Mouse (Mus musculus) inflammation-experienced regulatory T-cells, adult 6 months (primary cell): ENCODE results near the gene Ccnk. TPM values are rescaled to one million over a fixed set of nuclear protein-coding genes. Genes with fewer than 3 reads are reported as not detected.

ENCODE experiments used
- ATAC-seq: one replicate; pipeline ENCODE4 v1.8.0; 2017
- polyA plus RNA-seq, 3 experiments: library from polyadenylated mRNA; unstranded; fragments of 100-300 nt; shearing (Covaris generic); gene quantifications; one replicate each; pipeline ENCODE4 v1.2.1; 2017

The Ccnk gene
- polyA plus RNA-seq, 3 experiments from 2014 or later, result 3.9 to 6.3 (median 5.2) TPM

- ATAC-seq, result no peak
These were observed 69.6 kb downstream of the Ccnk start for GRCm38 (mm10) chr12:108249019-108249418.

DNA sequence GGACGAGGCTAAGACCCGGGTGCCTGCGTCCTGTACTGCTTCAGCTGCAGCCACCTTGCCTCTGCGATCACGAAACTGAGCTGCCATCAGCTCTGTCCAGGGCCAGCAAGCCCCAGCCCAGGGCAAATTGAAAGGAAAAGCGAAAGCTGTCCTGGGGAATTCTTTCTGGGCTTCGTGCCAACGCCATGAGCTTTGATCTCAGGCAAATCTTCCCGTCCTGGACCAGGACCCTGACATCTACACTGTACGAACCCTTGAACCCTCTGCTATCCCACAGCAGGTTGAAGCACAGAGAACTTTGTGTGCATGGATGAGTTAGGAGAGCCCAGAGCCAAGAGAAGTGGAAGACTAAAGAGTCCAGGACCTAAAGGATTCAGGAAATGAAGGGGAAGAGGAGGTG is 70.1 kb downstream of the Ccnk start:
- no peak for ATAC-seq

DNA sequence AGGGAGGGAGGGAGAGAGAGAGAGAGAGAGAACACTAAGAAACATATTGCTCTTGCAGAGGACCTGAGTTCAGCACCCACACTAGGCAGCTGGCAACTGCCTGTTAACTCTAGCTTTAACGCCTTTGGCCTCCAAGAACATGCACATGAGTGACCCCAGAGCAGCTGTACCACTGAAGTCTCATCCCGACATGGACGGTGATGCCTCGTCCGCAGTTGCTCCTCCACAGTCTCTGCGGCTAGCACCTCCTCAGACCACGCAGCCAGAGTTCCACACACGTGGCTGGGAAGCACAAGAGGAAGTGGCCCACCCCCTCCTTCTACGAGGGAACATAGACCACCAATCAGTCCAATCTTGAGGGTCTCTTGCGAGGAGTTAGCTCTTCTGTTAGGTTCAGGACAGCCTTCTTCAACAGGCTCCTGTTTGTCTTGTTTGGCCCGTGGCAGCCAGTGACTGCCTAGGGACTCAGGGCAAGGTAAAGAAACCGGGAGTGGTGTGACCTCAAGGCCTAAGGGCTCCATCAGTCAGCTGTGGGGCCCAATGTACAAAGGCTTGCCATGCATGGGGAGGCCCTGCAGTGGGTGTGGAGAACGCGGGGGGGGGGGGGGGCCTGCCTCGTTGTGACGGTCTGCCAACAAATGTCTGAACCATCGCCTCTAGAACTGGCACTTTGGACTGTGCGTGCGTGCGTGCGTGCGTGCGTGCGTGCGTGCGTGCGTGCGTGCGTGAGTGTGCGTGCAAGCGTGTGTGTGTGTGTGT is 71.8 kb downstream of the Ccnk start:
- no peak for ATAC-seq

DNA sequence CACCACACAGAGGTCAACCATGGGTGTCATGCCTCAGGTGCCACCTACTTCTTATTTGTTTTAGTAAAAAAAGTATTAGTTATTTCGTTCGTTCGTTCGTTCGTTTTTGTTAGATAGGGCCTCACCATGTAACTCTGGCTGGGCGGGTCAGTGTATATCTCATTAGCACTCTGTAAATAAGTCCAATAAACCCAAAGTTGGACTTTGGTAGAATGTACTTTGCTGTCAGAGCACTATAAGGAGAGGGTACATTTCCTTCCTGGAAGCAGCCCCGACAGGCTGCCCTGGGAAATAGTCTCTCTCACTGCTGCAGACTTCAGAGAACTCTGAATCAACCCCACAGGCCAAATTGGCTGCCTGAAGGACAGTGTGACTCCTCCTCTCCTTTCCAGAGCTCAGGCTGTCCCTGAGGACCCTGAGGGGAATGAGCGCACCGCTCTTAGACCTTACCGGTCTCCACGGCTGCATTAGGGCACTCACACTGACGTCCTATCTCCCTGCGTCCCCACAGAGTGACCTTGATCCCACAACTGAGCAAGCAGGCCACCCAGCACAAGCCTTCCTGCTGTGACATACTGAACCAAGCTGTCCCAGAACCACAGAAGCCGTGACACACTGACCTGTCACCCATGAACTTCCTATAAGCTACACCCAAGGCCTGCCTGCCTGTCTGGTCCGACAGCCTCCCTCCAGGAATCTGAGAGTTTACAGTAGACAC is 72.6 kb downstream of the Ccnk start:
- ATAC-seq, result no peak

Other genes with a start within 250 kb of the Ccnk start
- 10 to 100 TPM; 26.0 to 46.3 (median 40.8) TPM for gene Bcl11b, start 176.0 kb upstream of the Ccnk start, polyA plus RNA-seq
- gene Setd3, start 265 bp upstream of the Ccnk start, polyA plus RNA-seq, result 10 to 100 TPM; 27.7 to 33.1 (median 32.1) TPM
- gene Ccdc85c, start 95.8 kb downstream of the Ccnk start, polyA plus RNA-seq, result under 1 TPM; 0.21 to 0.33 (median 0.28) TPM
- gene Hhipl1, start 126.7 kb downstream of the Ccnk start, polyA plus RNA-seq, result not detected
- not detected for gene Cyp46a1, start 154.8 kb downstream of the Ccnk start, polyA plus RNA-seq
- not detected for gene Eml1, start 191.4 kb downstream of the Ccnk start, polyA plus RNA-seq